Mouse (Mus musculus): ENCODE measurements around the gene Sox5.

Sox5 gene

GRCm38 (mm10) chr6:144648896-144649295 is 132.9 kb downstream of the Sox5 start:
- DNase-seq: no peak

GRCm38 (mm10) chr6:144648124-144648591 is 133.6 kb downstream of the Sox5 start:
- no peak for DNase-seq

- no peak for DNase-seq
These were observed 135.4 kb downstream of the Sox5 start for GRCm38 (mm10) chr6:144646331-144646730.

- no peak for DNase-seq
These were observed 136.0 kb downstream of the Sox5 start for GRCm38 (mm10) chr6:144645796-144646195.

- DNase-seq: peak; percentile 56
These were observed 137.1 kb downstream of the Sox5 start for GRCm38 (mm10) chr6:144644711-144645110.

GRCm38 (mm10) chr6:144643601-144644000 is 138.2 kb downstream of the Sox5 start:
- DNase-seq: no peak

GRCm38 (mm10) chr6:144641888-144642287 is 139.9 kb downstream of the Sox5 start:
- no peak for DNase-seq

GRCm38 (mm10) chr6:144640591-144640990 is 141.2 kb downstream of the Sox5 start:
- no peak for DNase-seq

GRCm38 (mm10) chr6:144638547-144638946 is 143.2 kb downstream of the Sox5 start:
- DNase-seq: no peak

- no peak for DNase-seq
These were observed 154.2 kb downstream of the Sox5 start for GRCm38 (mm10) chr6:144627539-144628115.

GRCm38 (mm10) chr6:144621089-144621769 is 160.5 kb downstream of the Sox5 start:
- DNase-seq: peak; percentile 70

- DNase-seq: no peak
These were observed 170.4 kb downstream of the Sox5 start for GRCm38 (mm10) chr6:144611383-144611791.

- DNase-seq: no peak
These were observed 170.9 kb downstream of the Sox5 start for GRCm38 (mm10) chr6:144610878-144611277.

GRCm38 (mm10) chr6:144602883-144603282 is 178.9 kb downstream of the Sox5 start:
- DNase-seq: no peak

GRCm38 (mm10) chr6:144600351-144600750 is 181.4 kb downstream of the Sox5 start:
- DNase-seq: no peak

GRCm38 (mm10) chr6:144598324-144598973 is 183.3 kb downstream of the Sox5 start:
- no peak for DNase-seq

GRCm38 (mm10) chr6:144596536-144597210 is 185.1 kb downstream of the Sox5 start:
- DNase-seq: no peak

- no peak for DNase-seq
These were observed 196.9 kb downstream of the Sox5 start for GRCm38 (mm10) chr6:144584854-144585253.

- DNase-seq: no peak
These were observed 197.5 kb downstream of the Sox5 start for GRCm38 (mm10) chr6:144584074-144584840.

GRCm38 (mm10) chr6:144579301-144579700 is 202.5 kb downstream of the Sox5 start:
- DNase-seq: no peak

GRCm38 (mm10) chr6:144570850-144571249 is 210.9 kb downstream of the Sox5 start:
- DNase-seq: no peak

- no peak for DNase-seq
These were observed 215.9 kb downstream of the Sox5 start for GRCm38 (mm10) chr6:144565827-144566226.

- DNase-seq: no peak
These were observed 220.1 kb downstream of the Sox5 start for GRCm38 (mm10) chr6:144561718-144562117.

Measured in kidney, adult 18-20 months (tissue).